Mouse (Mus musculus) E14TG2a.4 (cell line): ENCODE results near the gene Cdca5.

Experiments
- CTCF ChIP-seq: conservative IDR thresholded peaks from 2 replicates; pipeline ENCODE4 v1.5.1; 2014; ENCODE audit warnings: low read length
- NANOG ChIP-seq: IDR thresholded peaks from 2 replicates; pipeline ENCODE4 v1.6.1; 2014; ENCODE audit warnings: borderline replicate concordance, low read length, mixed read lengths
- POU5F1 ChIP-seq: IDR thresholded peaks from 2 replicates; pipeline ENCODE4 v1.6.1; 2014; ENCODE audit warnings: low read length, borderline replicate concordance

DNA sequence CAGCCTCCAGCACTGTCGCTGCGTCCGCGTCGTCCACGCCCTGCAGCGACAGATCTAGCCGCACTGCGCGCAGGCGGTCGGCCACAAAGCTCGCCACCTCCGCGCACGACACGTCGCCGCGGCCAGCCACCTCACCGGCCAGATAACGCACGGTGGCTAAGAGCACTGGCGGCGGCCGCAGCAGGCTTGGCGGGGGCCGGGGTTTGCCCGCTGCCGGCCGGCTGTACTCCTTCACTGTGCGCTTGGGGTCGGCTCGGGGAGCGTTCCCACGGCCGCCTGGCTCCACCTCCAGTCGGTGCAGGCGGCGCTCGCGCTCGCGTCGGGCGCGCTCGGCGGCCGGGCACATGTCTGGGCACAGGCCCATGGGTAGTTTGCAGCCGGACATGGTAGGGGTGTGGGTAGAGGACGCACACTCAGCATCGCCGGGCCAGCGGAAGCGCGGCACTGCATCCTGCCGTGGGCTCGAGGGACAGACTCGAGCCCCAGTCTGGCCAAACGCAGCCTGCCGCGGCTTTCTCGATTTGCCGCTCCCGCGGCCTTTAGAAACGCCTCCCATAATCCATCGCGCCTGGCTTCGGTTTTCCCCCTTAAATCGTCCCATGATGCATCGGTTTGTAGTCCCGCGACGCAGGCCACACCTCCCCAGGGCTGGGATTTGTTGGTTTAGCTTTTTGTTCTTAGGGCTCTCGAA, 33.3 kb downstream of the Cdca5 start, which contains the start of gene Sac3d1:
- TF ChIP-seq CTCF (no peak), POU5F1 (no peak), NANOG (no peak)
